In genomic region chr3:57651865-57652259, GRCm38 (mm10) we compare ENCODE assay signal across 8 mouse cellular contexts. TPM values are rescaled to one million over a fixed set of nuclear protein-coding genes. Genes with fewer than 3 reads are reported as not detected.
DNase-seq lines count a peak whose midpoint lies in the region; ATAC-seq and TF ChIP-seq lines count a peak whose summit lies in the region.

No protein-coding gene starts in this region.

- no peaks in the 10 kb centered on the region for H3K27me3 ChIP-seq in heart, embryonic 12.5 days (replicated peaks)
- no peaks in the 10 kb centered on the region for H3K27me3 ChIP-seq in ES-Bruce4 (ENCODE audit: control insufficient read depth, insufficient read depth, low read length, poor library complexity, severe bottlenecking)
- no peaks in the 10 kb centered on the region for H3K27me3 ChIP-seq in hindbrain, embryonic 11.5 days (ENCODE audit: control insufficient read depth, insufficient read depth, low read length)

- 78% methylated on average over 3 of the region's 3 CpGs for WGBS in heart, embryonic 12.5 days
- WGBS in hindbrain, embryonic 11.5 days: 76% methylated on average over 3 of the region's 3 CpGs

- H3K4me2 ChIP-seq in heart, embryonic 12.5 days: peak overlapping the region; percentile 87
- H3K4me2 ChIP-seq in hindbrain, embryonic 11.5 days (replicated peaks; ENCODE audit: low read depth, low read length): peak overlapping the region; percentile 39

- peak overlapping the region; percentile 69 for H3K4me3 ChIP-seq in heart, embryonic 12.5 days
- H3K4me3 ChIP-seq in ES-Bruce4 (ENCODE audit: low read depth, low read length): peak overlapping the region; percentile 100
- peak overlapping the region; percentile 72 for H3K4me3 ChIP-seq in hindbrain, embryonic 11.5 days (ENCODE audit: low read depth, low read length)

- H3K4me1 ChIP-seq in heart, embryonic 12.5 days (replicated peaks): peaks cover 6% of the 10 kb centered on the region
- no peaks in the 10 kb centered on the region for H3K4me1 ChIP-seq in ES-Bruce4 (ENCODE audit: control insufficient read depth, insufficient read depth, low read length)
- no peaks in the 10 kb centered on the region for H3K4me1 ChIP-seq in hindbrain, embryonic 11.5 days (replicated peaks; ENCODE audit: control insufficient read depth, insufficient read depth, low read length)

- H3K27ac ChIP-seq in heart, embryonic 12.5 days (ENCODE audit: poor library complexity, severe bottlenecking): no peak overlapping the region
- H3K27ac ChIP-seq in ES-Bruce4 (ENCODE audit: insufficient read depth, low read length): no peak overlapping the region
- no peak overlapping the region for H3K27ac ChIP-seq in hindbrain, embryonic 11.5 days (ENCODE audit: low read depth, low read length)

- DNase-seq in heart, adult 8-10 months (ENCODE audit: low spot score): no peak
- no peak for DNase-seq in hindbrain, embryonic 11.5 days (ENCODE audit: low spot score)
- no peak for DNase-seq in thymus, adult 18-20 months
- no peak for DNase-seq in cerebellum, adult 11 months
- DNase-seq in thymus, postnatal 10 days (ENCODE audit: low spot score in 2 of 2): no peak

- H3K36me3 ChIP-seq in heart, embryonic 12.5 days: peaks cover 8% of the 10 kb centered on the region
- 0 out of 2 replicates have a peak, but pooled peaks cover 2% of the 10 kb centered on the region for H3K36me3 ChIP-seq in ES-Bruce4 (ENCODE audit: control insufficient read depth, insufficient read depth, low read length, poor library complexity, severe bottlenecking)
- H3K36me3 ChIP-seq in hindbrain, embryonic 11.5 days (ENCODE audit: control insufficient read depth, insufficient read depth, low read length): no peaks in the 10 kb centered on the region

- TF ChIP-seq CTCF in ES-Bruce4 (IDR thresholded peaks at IDR 0.05; ENCODE audit: low read depth, low read length): no peak

- H3K9ac ChIP-seq in heart, embryonic 12.5 days: peak overlapping the region; percentile 83
- peak overlapping the region; percentile 94 for H3K9ac ChIP-seq in ES-Bruce4 (ENCODE audit: low read depth, poor library complexity, severe bottlenecking)
- H3K9ac ChIP-seq in hindbrain, embryonic 11.5 days (ENCODE audit: low read depth, low read length): peak overlapping the region; percentile 75

- no peak for TF ChIP-seq EP300 in ES-Bruce4 (IDR thresholded peaks at IDR 0.05; ENCODE audit: insufficient read depth, low read depth, low read length)

- ATAC-seq in heart, embryonic 12.5 days (ENCODE audit: insufficient number of reproducible peaks, low FRiP score): no peak
- peak; percentile 42 for ATAC-seq in hindbrain, embryonic 11.5 days (ENCODE audit: low FRiP score)
- 0 out of 2 replicates have a peak, but pooled peaks have one; percentile 4 for ATAC-seq in megakaryocyte-erythroid progenitor cell, adult 5-6 weeks (replicated peaks; ENCODE audit: low FRiP score, low TSS enrichment, poor library complexity, severe bottlenecking)

- H3K9me3 ChIP-seq in heart, embryonic 12.5 days (replicated peaks): no peaks in the 10 kb centered on the region
- no peaks in the 10 kb centered on the region for H3K9me3 ChIP-seq in ES-Bruce4 (replicated peaks; ENCODE audit: control insufficient read depth, insufficient read depth, low read length, poor library complexity, severe bottlenecking)
- H3K9me3 ChIP-seq in hindbrain, embryonic 11.5 days (ENCODE audit: control insufficient read depth, low read length): no peaks in the 10 kb centered on the region

- TF ChIP-seq POLR2A in ES-Bruce4 (IDR thresholded peaks at IDR 0.05; ENCODE audit: insufficient read depth, low read length): no peak

RNA-seq across cellular contexts. Expression of gene Commd2, which starts 0.3 kb away (rescaled TPM):
- 50.6 and 51.7 TPM in 2 replicates for polyA plus RNA-seq in heart, embryonic 12.5 days (2016; fragmentation: Nextera tagmentation; extraction: Ambion mirVana)
- total RNA-seq in heart, adult 8-10 months (2022): 10 to 100 TPM; 12.3 to 16.1 (median 12.9) TPM
- polyA plus RNA-seq in ES-Bruce4 (2011; ENCODE audit: insufficient read depth, insufficient read length, low read depth, missing spikeins): 27.0 and 32.4 TPM in 2 replicates
- 101 and 110 TPM in 2 replicates for polyA plus RNA-seq in hindbrain, embryonic 11.5 days (2014; fragmentation: Nextera tagmentation; extraction: Ambion mirVana)
- 25.8 and 45.8 TPM in 2 replicates for total RNA-seq in megakaryocyte-erythroid progenitor cell, adult 5-6 weeks (2014; fragmentation: Nextera tagmentation)
- 14.6 and 14.9 TPM in 2 replicates for total RNA-seq in megakaryocyte-erythroid progenitor cell, adult 5-6 weeks (2017)

RNA-seq across cellular contexts. Expression of gene Ankub1, which starts 40.7 kb away (rescaled TPM):
- 0.06 TPM in 1 of 2 replicates, not detected in the other for polyA plus RNA-seq in heart, embryonic 12.5 days (2016; fragmentation: Nextera tagmentation; extraction: Ambion mirVana)
- total RNA-seq in heart, adult 8-10 months (2022): not detected
- polyA plus RNA-seq in ES-Bruce4 (2011; ENCODE audit: insufficient read depth, insufficient read length, low read depth, missing spikeins): not detected in 2 replicates
- 0.08 and 0.20 TPM in 2 replicates for polyA plus RNA-seq in hindbrain, embryonic 11.5 days (2014; fragmentation: Nextera tagmentation; extraction: Ambion mirVana)
- total RNA-seq in megakaryocyte-erythroid progenitor cell, adult 5-6 weeks (2014; fragmentation: Nextera tagmentation): not detected in 2 replicates
- not detected in 2 replicates for total RNA-seq in megakaryocyte-erythroid progenitor cell, adult 5-6 weeks (2017)
